Mouse (Mus musculus) cerebellum, postnatal 36 days (tissue): ENCODE data around the gene Epha3.

Experiments
- DNase-seq, 2 experiments: peaks; one replicate each; pipeline ENCODE4 v3.0.0; 2021 to 2022; ENCODE audit warnings: mixed read lengths in 2 of 2

The Epha3 gene

GRCm38 (mm10) chr16:63863913-63864330 is at the start of gene Epha3:
Epha3 (minus strand) TSS chr16:63864175.
- DNase-seq = peak; percentile 91

GRCm38 (mm10) chr16:63903425-63903824 is 39.5 kb upstream of the Epha3 start:
- DNase-seq = no peak

DNA sequence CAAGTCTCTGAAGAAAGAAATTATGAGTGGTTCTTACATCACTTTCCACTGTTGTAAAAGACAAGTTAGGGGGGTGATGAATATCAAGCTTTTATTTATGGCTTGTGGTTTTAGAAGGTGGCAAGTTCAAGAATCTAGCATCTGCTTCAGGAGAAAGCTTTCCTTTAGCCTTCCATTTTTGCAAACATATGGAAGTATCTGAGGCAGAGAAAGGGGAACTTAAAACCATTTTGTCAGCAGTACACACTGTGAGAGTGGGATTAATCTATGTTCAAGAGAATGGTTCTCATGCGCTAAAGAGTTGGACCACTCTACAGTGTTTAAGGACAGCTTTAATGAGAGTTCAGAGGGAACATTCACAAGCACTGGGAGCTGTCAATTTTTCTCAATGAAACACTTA is 17.2 kb upstream of the Epha3 start:
- DNase-seq = no peak

DNA sequence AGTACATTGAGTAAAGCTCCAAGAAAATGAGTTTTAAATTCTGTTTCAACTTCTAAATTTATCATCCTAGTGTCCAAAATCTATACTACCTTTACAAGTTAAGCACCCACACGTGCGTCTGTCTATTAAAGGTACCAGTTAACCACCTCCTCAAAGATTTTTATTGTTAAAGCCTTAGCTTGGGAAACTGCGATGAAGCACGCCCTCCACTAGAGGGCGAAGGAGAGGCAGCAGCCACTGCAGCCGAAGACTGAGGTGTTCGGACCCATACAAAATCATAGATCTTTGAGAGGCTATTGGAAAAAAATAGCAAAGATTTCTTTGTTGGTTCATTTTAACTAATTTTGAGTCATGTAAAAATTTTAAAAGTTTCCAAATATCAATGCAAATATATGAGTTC is 8.3 kb upstream of the Epha3 start:
- DNase-seq = peak; percentile 29 to 48

GRCm38 (mm10) chr16:63864463-63864976 is 545 bp upstream of the Epha3 start:
- no peak for DNase-seq

DNA sequence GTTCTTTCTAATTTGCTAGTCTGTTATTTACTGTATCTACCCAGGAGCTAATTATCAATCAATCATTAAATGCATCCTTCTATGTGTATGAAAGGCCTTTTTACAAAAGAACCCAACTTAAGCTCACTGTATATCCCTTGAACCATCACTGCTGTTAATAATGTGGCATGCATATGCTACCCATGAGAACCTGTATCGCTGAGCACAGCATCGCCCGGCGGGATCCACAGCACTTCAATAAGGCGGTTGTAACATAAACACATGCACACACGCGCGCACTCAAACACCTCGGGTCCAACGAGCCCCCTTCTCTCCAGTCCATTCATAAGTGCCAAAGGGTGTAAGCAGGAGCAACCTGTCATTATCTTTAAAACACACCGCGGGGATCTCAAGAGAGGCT is 794 bp downstream of the Epha3 start:
- DNase-seq = peak; percentile 44 to 55

GRCm38 (mm10) chr16:63857561-63857960 is 6.4 kb downstream of the Epha3 start:
- DNase-seq = peak in 1 of 2 experiments; percentile 41

DNA sequence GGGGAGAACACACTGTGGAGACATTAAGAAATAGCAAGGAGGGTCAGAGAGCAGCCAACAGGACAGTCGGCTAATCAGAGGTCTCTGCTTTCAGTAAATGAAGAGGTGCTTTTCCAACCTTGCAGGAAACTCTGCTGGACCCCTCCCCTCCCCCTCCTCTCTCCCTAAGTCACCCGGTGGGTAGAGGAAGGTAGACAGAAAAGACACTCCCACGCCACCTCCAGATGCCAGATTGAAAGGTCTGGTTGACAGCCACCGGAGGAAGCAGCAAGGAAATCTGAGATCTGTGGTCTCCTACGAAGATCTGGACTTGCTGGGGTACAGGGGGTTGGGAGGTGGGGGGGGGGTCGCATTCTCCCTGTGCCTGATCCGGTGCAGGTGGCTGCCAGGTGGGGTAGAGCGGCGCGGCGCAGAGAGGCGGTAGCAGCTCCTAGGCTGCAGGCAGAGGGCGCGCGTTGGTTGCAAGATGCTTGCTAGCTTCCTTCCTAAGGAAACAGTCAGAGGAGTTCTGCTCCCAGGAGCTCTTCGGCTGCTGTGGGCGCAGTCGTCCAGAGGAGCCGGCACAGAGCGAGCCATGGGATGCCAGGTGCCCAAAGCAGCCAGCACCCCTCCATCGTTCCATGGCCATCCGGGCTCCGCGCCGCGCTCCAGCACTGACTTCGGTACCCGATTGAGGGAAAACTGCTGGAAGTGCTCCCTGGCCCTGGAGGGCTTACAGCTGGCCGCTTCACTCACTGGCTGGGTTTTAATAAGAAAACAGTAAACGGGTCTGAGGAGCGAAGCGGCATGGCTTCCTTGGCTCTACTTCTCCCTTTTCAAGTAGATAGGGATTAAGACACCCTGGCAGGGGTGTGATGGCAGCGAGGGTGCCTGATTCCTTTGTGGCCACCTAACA is 7.1 kb downstream of the Epha3 start:
- DNase-seq = peak; percentile 84 to 86

DNA sequence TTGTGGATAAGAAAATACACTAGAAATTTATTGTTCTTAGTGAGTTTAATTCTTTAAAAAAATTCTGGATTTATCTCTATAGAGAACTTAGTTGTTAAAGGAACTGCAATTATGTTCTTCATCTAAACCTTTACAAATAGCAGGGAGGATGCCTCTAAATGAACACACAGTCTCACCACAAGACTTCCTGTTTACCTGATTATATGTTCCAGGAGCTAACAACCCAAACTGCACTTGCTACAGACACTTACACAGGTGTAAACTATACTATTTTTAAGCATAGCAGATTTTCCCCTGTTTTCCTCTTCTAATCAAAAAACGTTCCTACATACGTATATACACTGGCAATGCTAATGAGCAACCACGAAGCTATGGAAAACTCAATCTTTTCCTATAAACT is 13.7 kb downstream of the Epha3 start:
- DNase-seq = no peak

GRCm38 (mm10) chr16:63842911-63843310 is 21.1 kb downstream of the Epha3 start:
- DNase-seq = no peak

GRCm38 (mm10) chr16:63837466-63837865 is 26.5 kb downstream of the Epha3 start:
- DNase-seq = no peak

GRCm38 (mm10) chr16:63821164-63821563 is 42.8 kb downstream of the Epha3 start:
- no peak for DNase-seq

- DNase-seq = peak in 1 of 2 experiments; percentile 10
Observed at GRCm38 (mm10) chr16:63817606-63818005, 46.4 kb downstream of the Epha3 start.

GRCm38 (mm10) chr16:63816672-63817071 is 47.3 kb downstream of the Epha3 start:
- DNase-seq = peak; percentile 61 to 71

DNA sequence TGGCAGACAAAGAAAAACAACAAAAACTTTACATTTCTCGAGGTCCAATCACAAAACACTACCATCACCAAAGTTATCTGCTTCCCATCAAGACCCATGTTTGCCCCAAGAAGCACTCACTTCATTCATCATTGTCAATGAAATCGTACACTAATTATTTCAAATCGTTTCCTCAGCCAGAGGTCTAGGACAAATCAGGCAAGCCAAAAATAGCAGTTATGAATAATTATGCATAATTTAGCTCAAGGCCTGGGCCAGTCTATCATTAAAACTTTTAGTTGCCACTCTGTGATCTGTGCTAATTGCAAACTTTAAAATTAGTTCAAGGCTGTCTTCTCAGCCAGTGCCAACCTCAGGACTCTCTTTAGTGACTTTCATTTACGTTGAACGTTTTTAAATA is 54.1 kb downstream of the Epha3 start:
- no peak for DNase-seq

DNA sequence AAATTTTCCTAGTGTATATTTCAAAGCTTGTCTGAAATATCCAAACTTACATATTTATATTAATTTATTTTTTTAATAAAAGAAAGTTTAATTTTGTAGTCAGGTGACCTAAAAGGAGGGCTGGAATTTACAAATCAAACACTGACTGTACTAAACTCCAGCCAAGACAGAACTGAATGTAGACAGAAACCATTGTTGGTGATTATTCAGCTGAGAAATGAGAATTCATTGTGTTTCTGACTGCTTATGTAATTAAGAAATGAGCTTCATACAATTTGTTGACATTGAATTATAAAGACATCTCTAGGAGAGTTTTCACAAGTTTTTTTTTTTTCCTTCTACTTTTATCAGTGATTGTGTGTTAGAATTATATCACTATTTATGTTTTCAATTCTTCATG is 55.0 kb downstream of the Epha3 start:
- DNase-seq = no peak

- peak in 1 of 2 experiments; percentile 6 for DNase-seq
Observed at GRCm38 (mm10) chr16:63806437-63807129, 57.4 kb downstream of the Epha3 start.

GRCm38 (mm10) chr16:63806025-63806424 is 58.0 kb downstream of the Epha3 start:
- no peak for DNase-seq

GRCm38 (mm10) chr16:63801436-63801835 is 62.5 kb downstream of the Epha3 start:
- no peak for DNase-seq

DNA sequence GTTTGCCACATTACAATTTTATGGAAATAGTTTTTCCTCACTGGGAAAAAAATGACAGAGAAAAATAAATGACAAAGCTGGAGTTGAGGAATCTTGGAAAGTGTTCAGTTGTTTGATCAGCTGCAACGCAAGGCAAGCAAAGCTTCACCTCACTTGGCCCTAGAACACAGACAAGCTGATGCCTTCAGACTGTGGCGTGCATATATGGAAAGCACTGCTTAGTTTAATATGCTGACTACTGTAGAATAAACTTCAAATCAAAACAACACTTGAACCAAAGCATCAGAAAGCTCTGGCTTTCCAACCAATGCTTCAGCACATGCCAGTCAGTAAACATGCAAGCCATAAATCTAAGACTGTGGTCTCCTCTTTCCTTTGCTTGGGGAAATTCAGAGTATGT is 65.6 kb downstream of the Epha3 start:
- DNase-seq = no peak

DNA sequence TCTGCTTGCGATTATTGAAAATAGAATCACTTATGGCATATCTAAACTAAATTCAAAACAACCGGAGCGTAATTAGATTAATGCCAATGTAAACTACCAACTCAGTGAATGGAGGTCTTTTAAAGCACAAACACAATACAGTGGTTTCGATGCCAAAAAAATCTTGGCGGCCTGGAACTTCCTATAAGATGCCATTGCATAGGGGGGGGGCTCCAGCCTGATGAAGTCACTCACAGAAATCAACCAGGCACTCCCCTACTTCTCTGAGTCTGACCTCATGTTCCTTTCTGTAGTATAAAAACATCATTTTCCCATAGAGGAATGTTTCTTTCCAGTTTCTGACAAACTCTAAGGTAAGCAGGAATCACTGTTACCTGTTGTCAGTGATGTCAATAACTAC is 69.7 kb downstream of the Epha3 start:
- DNase-seq = no peak

- no peak for DNase-seq
Observed at GRCm38 (mm10) chr16:63793805-63794204, 70.2 kb downstream of the Epha3 start.

DNA sequence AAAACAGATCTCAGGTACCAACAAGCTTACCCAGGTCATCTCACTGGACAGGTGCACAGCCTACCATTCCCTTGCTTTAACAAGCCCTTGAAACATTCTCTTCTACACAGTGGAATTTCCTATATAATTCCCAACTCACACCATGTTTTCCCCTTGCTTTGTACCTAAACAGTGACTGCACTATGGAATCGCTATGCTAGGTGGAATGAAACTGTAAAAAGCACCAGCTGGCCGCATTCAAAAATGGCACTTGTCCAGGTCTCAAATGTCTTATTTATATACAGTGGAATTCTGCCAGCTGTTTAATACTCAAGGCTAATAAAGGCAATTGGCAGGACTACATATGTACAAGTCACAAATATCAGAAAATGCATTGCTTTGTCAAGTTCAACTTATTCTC is 71.9 kb downstream of the Epha3 start:
- peak; percentile 47 to 63 for DNase-seq

- DNase-seq = no peak
Observed at GRCm38 (mm10) chr16:63783544-63783943, 80.4 kb downstream of the Epha3 start.
